10 mouse cellular contexts compared by ENCODE assay signal in the genomic region with DNA sequence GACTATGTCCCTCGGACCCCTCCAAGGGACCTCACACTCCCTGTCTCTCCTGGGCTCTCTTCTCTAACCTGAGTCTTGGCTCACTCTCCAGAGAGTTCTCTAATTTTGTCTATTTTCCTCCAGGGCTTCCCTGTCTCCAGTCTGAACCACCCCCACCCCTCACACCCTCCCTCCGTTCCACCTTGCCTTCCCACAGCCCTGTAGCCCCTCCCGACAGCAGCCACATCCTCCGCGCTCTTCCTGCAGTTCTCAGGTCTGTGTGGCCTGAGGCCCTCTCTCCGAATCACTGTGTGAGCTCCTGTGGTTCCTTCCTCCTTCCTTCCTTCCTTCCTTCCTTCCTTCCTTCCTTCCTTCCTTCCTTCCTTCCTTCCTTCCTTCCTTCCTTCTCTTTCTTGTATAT. TPM values are rescaled to one million over a fixed set of nuclear protein-coding genes. Genes with fewer than 3 reads are reported as not detected.
A peak's percentile ranks its signal among the peaks of the same experiment; 100 is the strongest.
DNase-seq lines count a peak whose midpoint lies in the region; ATAC-seq lines count a peak whose summit lies in the region.
"Had no signal": no experiment of that assay in that cellular context is flagged by ENCODE, and none has a peak within 500 bp of the region (broad histone marks: within the 10 kb centered on the region; RNA-seq: fewer than 3 reads in every experiment).

No protein-coding gene starts in this region.

- DNase-seq in frontal cortex, adult 2 months (ENCODE audit: extremely low spot score in 1 of 2, low spot score in 1 of 2) = no peak
- DNase-seq in kidney, adult 11 months = no peak
- no peak for DNase-seq in limb, embryonic 10.5 days (ENCODE audit: low spot score)
- no peak for DNase-seq in left cerebral cortex, adult 11 months (ENCODE audit: low spot score)
- DNase-seq in adrenal gland, adult 8-10 months = no peak
- DNase-seq: liver, embryonic 13.5 days had no signal

- H3K4me3 ChIP-seq in kidney, embryonic 15.5 days (replicated peaks) = no peak overlapping the region
- H3K4me3 ChIP-seq in limb, embryonic 10.5 days = no peak overlapping the region
- H3K4me3 ChIP-seq in stomach, embryonic 14.5 days (ENCODE audit: low read depth, low read length) = no peak overlapping the region
- H3K4me3 ChIP-seq: hindbrain, embryonic 15.5 days; liver, embryonic 13.5 days had no signal

- no peak overlapping the region for H3K9ac ChIP-seq in kidney, embryonic 15.5 days
- H3K9ac ChIP-seq in stomach, embryonic 14.5 days (replicated peaks; ENCODE audit: low read depth, low read length) = no peak overlapping the region
- H3K9ac ChIP-seq: hindbrain, embryonic 15.5 days; liver, embryonic 13.5 days had no signal

- H3K36me3 ChIP-seq in kidney, embryonic 15.5 days = no peaks in the 10 kb centered on the region
- no peaks in the 10 kb centered on the region for H3K36me3 ChIP-seq in limb, embryonic 10.5 days
- no peaks in the 10 kb centered on the region for H3K36me3 ChIP-seq in stomach, embryonic 14.5 days (ENCODE audit: control insufficient read depth, insufficient read depth, low read length)
- H3K36me3 ChIP-seq: hindbrain, embryonic 15.5 days; liver, embryonic 13.5 days had no signal

- H3K4me1 ChIP-seq in kidney, embryonic 15.5 days = peaks cover 53% of the 10 kb centered on the region
- H3K4me1 ChIP-seq in limb, embryonic 10.5 days = peaks cover 87% of the 10 kb centered on the region
- peaks cover 26% of the 10 kb centered on the region; the same call in 1 of the 2 replicates for H3K4me1 ChIP-seq in stomach, embryonic 14.5 days (ENCODE audit: control insufficient read depth, insufficient read depth, low read length)
- H3K4me1 ChIP-seq: hindbrain, embryonic 15.5 days had no signal

- peak; percentile 10; the same call in 1 of the 2 replicates for ATAC-seq in frontal cortex, adult (ENCODE audit: low TSS enrichment)
- no peak for ATAC-seq in kidney, embryonic 15.5 days (replicated peaks; ENCODE audit: low FRiP score)
- no peak for ATAC-seq in stomach, embryonic 14.5 days (ENCODE audit: insufficient number of reproducible peaks, insufficient read depth, low FRiP score, low read depth)

- no peaks in the 10 kb centered on the region for H3K27me3 ChIP-seq in kidney, embryonic 15.5 days
- no peaks in the 10 kb centered on the region for H3K27me3 ChIP-seq in limb, embryonic 10.5 days (ENCODE audit: low read depth, poor library complexity, severe bottlenecking)
- H3K27me3 ChIP-seq in stomach, embryonic 14.5 days (ENCODE audit: control insufficient read depth, insufficient read depth, low read length) = no peaks in the 10 kb centered on the region
- H3K27me3 ChIP-seq: hindbrain, embryonic 15.5 days; liver, embryonic 13.5 days had no signal

- WGBS in kidney, embryonic 15.5 days = 55% methylated on average over 6 of the region's 6 CpGs
- 44% methylated on average over 6 of the region's 6 CpGs for WGBS in limb, embryonic 10.5 days
- WGBS in stomach, embryonic 14.5 days = 43% methylated on average over 6 of the region's 6 CpGs

- no peak overlapping the region for H3K4me2 ChIP-seq in kidney, embryonic 15.5 days
- H3K4me2 ChIP-seq in stomach, embryonic 14.5 days (replicated peaks; ENCODE audit: low read depth, low read length) = 0 out of 2 replicates have a peak overlapping the region, but pooled peaks have one; percentile 14
- H3K4me2 ChIP-seq: hindbrain, embryonic 15.5 days; liver, embryonic 13.5 days had no signal

- H3K27ac ChIP-seq in kidney, embryonic 15.5 days = 0 out of 2 replicates have a peak overlapping the region, but pooled peaks have one; percentile 5
- peak overlapping the region; percentile 79 for H3K27ac ChIP-seq in limb, embryonic 10.5 days
- H3K27ac ChIP-seq in stomach, embryonic 14.5 days (ENCODE audit: low read length) = no peak overlapping the region
- H3K27ac ChIP-seq: hindbrain, embryonic 15.5 days; liver, embryonic 13.5 days had no signal

- H3K9me3 ChIP-seq in kidney, embryonic 15.5 days (replicated peaks) = no peaks in the 10 kb centered on the region
- H3K9me3 ChIP-seq in limb, embryonic 10.5 days (replicated peaks) = no peaks in the 10 kb centered on the region
- H3K9me3 ChIP-seq in stomach, embryonic 14.5 days (ENCODE audit: control insufficient read depth, low read depth, low read length) = no peaks in the 10 kb centered on the region
- H3K9me3 ChIP-seq: hindbrain, embryonic 15.5 days; liver, embryonic 13.5 days had no signal

RNA-seq across cellular contexts. Expression of a gene that starts 22.8 kb away (rescaled TPM):
- polyA plus RNA-seq in frontal cortex, adult 2 months (2012; rRNA removed) = 92.3 and 101 TPM in 2 replicates
- polyA plus RNA-seq in kidney, embryonic 15.5 days (2015; fragmentation: Nextera tagmentation; extraction: Ambion mirVana) = 15.6 and 17.7 TPM in 2 replicates
- 43.1 and 44.9 TPM in 2 replicates for polyA plus RNA-seq in limb, embryonic 10.5 days (2016; fragmentation: Nextera tagmentation; extraction: Ambion mirVana)
- 22.4 and 24.9 TPM in 2 replicates for polyA plus RNA-seq in stomach, embryonic 14.5 days (2014; fragmentation: Nextera tagmentation; extraction: Ambion mirVana)
- total RNA-seq in adrenal gland, adult 8-10 months (2022) = 10 to 100 TPM; 13.1 to 22.0 (median 18.4) TPM
